Mouse (Mus musculus) forebrain, embryonic 13.5 days (tissue): Measurements from ENCODE around the gene Pacsin1. TPM values are rescaled to one million over a fixed set of nuclear protein-coding genes. Genes with fewer than 3 reads are reported as not detected.

ENCODE experiments used
- ATAC-seq: fragments of 200-750 bp; cut with Nextera tagmentation; 2 replicates; pipeline ENCODE4 v1.8.0; 2017
- H3K27ac ChIP-seq: fragments of 300-500 bp; sonication (generic); 2 replicates; pipeline ENCODE4 v1.5.1; 2015; ENCODE audit warnings: inconsistent platforms, mild to moderate bottlenecking, moderate library complexity
- H3K27me3 ChIP-seq: fragments of 300-500 bp; sonication (generic); 2 replicates; pipeline ENCODE4 v1.6.1; 2015; ENCODE audit warnings: mild to moderate bottlenecking, inconsistent platforms
- H3K36me3 ChIP-seq: fragments of 300-500 bp; sonication (generic); 2 replicates; pipeline ENCODE4 v1.6.1; 2015; ENCODE audit warnings: mild to moderate bottlenecking, inconsistent platforms; ENCODE audit not compliant: poor library complexity, severe bottlenecking
- H3K4me1 ChIP-seq: fragments of 300-500 bp; sonication (generic); 2 replicates; pipeline ENCODE4 v1.6.1; 2015; ENCODE audit warnings: inconsistent platforms
- H3K4me2 ChIP-seq: fragments of 300-500 bp; sonication (generic); 2 replicates; pipeline ENCODE4 v1.6.1; 2015; ENCODE audit warnings: inconsistent platforms, mild to moderate bottlenecking, moderate library complexity
- H3K4me3 ChIP-seq: fragments of 300-500 bp; sonication (generic); 2 replicates; pipeline ENCODE4 v1.5.1; 2015; ENCODE audit warnings: mild to moderate bottlenecking, inconsistent platforms
- H3K9ac ChIP-seq: fragments of 300-500 bp; sonication (generic); 2 replicates; pipeline ENCODE4 v1.6.1; 2015; ENCODE audit warnings: mild to moderate bottlenecking, inconsistent platforms
- H3K9me3 ChIP-seq: fragments of 300-500 bp; sonication (generic); replicated peaks from 2 replicates; pipeline ENCODE4 v1.6.1; 2016; ENCODE audit warnings: inconsistent platforms
- WGBS: fragments of 180-500 bp; shearing (Covaris S2); methylation state at CpG from one replicate; pipeline ENCODE4 v1.1.7; 2015; 5-methylcytosine and 5-hydroxymethylcytosine counted together
- polyA plus RNA-seq: library from polyadenylated mRNA; unstranded; fragments of >200 nt; fragmentation: Nextera tagmentation; extraction: Ambion mirVana; gene quantifications from 2 replicates; pipeline ENCODE4 v1.2.1, GENCODE M21; 2015

Pacsin1 gene
- polyA plus RNA-seq, 1 experiment from 2014 or later = 14.8 TPM

GRCm38 (mm10) chr17:27719663-27720062 is 64.4 kb downstream of the Pacsin1 start:
- 75% methylated on average over 14 of the region's 14 CpGs for WGBS
- H3K36me3 ChIP-seq = no peaks in the 10 kb centered on the region

GRCm38 (mm10) chr17:27720326-27720725 is 65.0 kb downstream of the Pacsin1 start:
- peaks cover 11% of the 10 kb centered on the region for H3K27me3 ChIP-seq
- H3K9me3 ChIP-seq = no peaks in the 10 kb centered on the region
- H3K36me3 ChIP-seq = no peaks in the 10 kb centered on the region
- no peak overlapping the region for H3K27ac ChIP-seq
- peaks cover 26% of the 10 kb centered on the region for H3K4me1 ChIP-seq
- WGBS = 20% methylated on average over 9 of the region's 9 CpGs
- H3K9ac ChIP-seq = no peak overlapping the region
- ATAC-seq = no peak
- no peak overlapping the region for H3K4me3 ChIP-seq
- no peak overlapping the region for H3K4me2 ChIP-seq

More at GRCm38 (mm10) chr17:27719663-27720062, 64.4 kb downstream of the Pacsin1 start:
- no peak for ATAC-seq
- Histone ChIP-seq H3K4me2 (no peak overlapping the region), H3K27ac (no peak overlapping the region), H3K27me3 (peaks cover 11% of the 10 kb centered on the region), H3K9ac (no peak overlapping the region), H3K4me3 (no peak overlapping the region), H3K9me3 (no peaks in the 10 kb centered on the region), H3K4me1 (peaks cover 19% of the 10 kb centered on the region)

- Histone ChIP-seq H3K9me3 (no peaks in the 10 kb centered on the region), H3K27me3 (peaks cover 11% of the 10 kb centered on the region), H3K4me1 (peaks cover 32% of the 10 kb centered on the region), H3K4me3 (no peak overlapping the region), H3K4me2 (no peak overlapping the region), H3K36me3 (no peaks in the 10 kb centered on the region), H3K27ac (no peak overlapping the region), H3K9ac (no peak overlapping the region)
- no peak for ATAC-seq
- WGBS = 69% methylated on average over 9 of the region's 9 CpGs
Measured at GRCm38 (mm10) chr17:27721125-27721664, 65.9 kb downstream of the Pacsin1 start.

GRCm38 (mm10) chr17:27724327-27724726 is 69.0 kb downstream of the Pacsin1 start:
- no peak for ATAC-seq
- Histone ChIP-seq H3K4me2 (no peak overlapping the region), H3K4me1 (peaks cover 17% of the 10 kb centered on the region), H3K4me3 (no peak overlapping the region), H3K9me3 (no peaks in the 10 kb centered on the region), H3K27ac (no peak overlapping the region), H3K9ac (no peak overlapping the region), H3K27me3 (no peaks in the 10 kb centered on the region), H3K36me3 (no peaks in the 10 kb centered on the region)
- 31% methylated on average over 3 of the region's 3 CpGs for WGBS

GRCm38 (mm10) chr17:27725011-27725410 is 69.7 kb downstream of the Pacsin1 start:
- 0 out of 2 replicates have a peak overlapping the region, but pooled peaks have one; percentile 27 for H3K4me2 ChIP-seq
- H3K4me1 ChIP-seq = peaks cover 17% of the 10 kb centered on the region
- H3K9ac ChIP-seq = no peak overlapping the region
- H3K27ac ChIP-seq = no peak overlapping the region
- no peaks in the 10 kb centered on the region for H3K36me3 ChIP-seq
- 23% methylated on average over 10 of the region's 10 CpGs for WGBS
- H3K9me3 ChIP-seq = no peaks in the 10 kb centered on the region
- no peaks in the 10 kb centered on the region for H3K27me3 ChIP-seq
- H3K4me3 ChIP-seq = no peak overlapping the region
- ATAC-seq = no peak

- Histone ChIP-seq H3K4me1 (peaks cover 14% of the 10 kb centered on the region), H3K9me3 (no peaks in the 10 kb centered on the region; the same call in 1 of the 2 replicates), H3K4me2 (peak overlapping the region; percentile 27; the same call in 1 of the 2 replicates), H3K27me3 (no peaks in the 10 kb centered on the region), H3K27ac (no peak overlapping the region), H3K9ac (peak overlapping the region; percentile 23; the same call in 1 of the 2 replicates), H3K36me3 (no peaks in the 10 kb centered on the region), H3K4me3 (no peak overlapping the region)
- WGBS = 14% methylated on average over 10 of the region's 10 CpGs
- ATAC-seq = no peak
Measured at GRCm38 (mm10) chr17:27725412-27725811, 70.1 kb downstream of the Pacsin1 start.

- H3K27me3 ChIP-seq = no peaks in the 10 kb centered on the region
- no peak overlapping the region for H3K9ac ChIP-seq
- no peak overlapping the region for H3K4me2 ChIP-seq
- no peaks in the 10 kb centered on the region for H3K36me3 ChIP-seq
- no peak overlapping the region for H3K27ac ChIP-seq
- H3K9me3 ChIP-seq = no peaks in the 10 kb centered on the region; the same call in 1 of the 2 replicates
- WGBS = 62% methylated on average over 7 of the region's 7 CpGs
- no peak for ATAC-seq
- peaks cover 14% of the 10 kb centered on the region for H3K4me1 ChIP-seq
- no peak overlapping the region for H3K4me3 ChIP-seq
Measured at GRCm38 (mm10) chr17:27726527-27726926, 71.2 kb downstream of the Pacsin1 start.

GRCm38 (mm10) chr17:27728770-27729169 is 73.5 kb downstream of the Pacsin1 start, which contains the start of gene Spdef:
TSS of gene Spdef (minus strand) at chr17:27728955.
- H3K9me3 ChIP-seq = no peaks in the 10 kb centered on the region; the same call in 1 of the 2 replicates
- no peaks in the 10 kb centered on the region for H3K36me3 ChIP-seq
- H3K27me3 ChIP-seq = no peaks in the 10 kb centered on the region
- peak within 1 kb of the TSS; percentile 9; the same call in 1 of the 2 replicates for H3K9ac ChIP-seq
- WGBS = 80% methylated on average over 10 of the region's 10 CpGs
- peaks cover 14% of the 10 kb centered on the region for H3K4me1 ChIP-seq
- no peak within 1 kb of the TSS for H3K4me3 ChIP-seq
- H3K27ac ChIP-seq = no peak within 1 kb of the TSS
- no peak for ATAC-seq
- no peak within 1 kb of the TSS for H3K4me2 ChIP-seq

GRCm38 (mm10) chr17:27732152-27732551 is 76.8 kb downstream of the Pacsin1 start:
- no peaks in the 10 kb centered on the region; the same call in 1 of the 2 replicates for H3K9me3 ChIP-seq
- H3K4me2 ChIP-seq = no peak overlapping the region
- no peaks in the 10 kb centered on the region for H3K36me3 ChIP-seq
- H3K27me3 ChIP-seq = no peaks in the 10 kb centered on the region
- 78% methylated on average over 5 of the region's 5 CpGs for WGBS
- no peak overlapping the region for H3K4me3 ChIP-seq
- ATAC-seq = no peak
- H3K9ac ChIP-seq = no peak overlapping the region
- H3K4me1 ChIP-seq = peaks cover 5% of the 10 kb centered on the region; the same call in 1 of the 2 replicates
- H3K27ac ChIP-seq = no peak overlapping the region

- no peak overlapping the region for H3K4me2 ChIP-seq
- no peak overlapping the region for H3K27ac ChIP-seq
- 83% methylated on average over 3 of the region's 3 CpGs for WGBS
- H3K9me3 ChIP-seq = no peaks in the 10 kb centered on the region; the same call in 1 of the 2 replicates
- peaks cover 5% of the 10 kb centered on the region; the same call in 1 of the 2 replicates for H3K4me1 ChIP-seq
- H3K9ac ChIP-seq = no peak overlapping the region
- ATAC-seq = no peak
- H3K27me3 ChIP-seq = no peaks in the 10 kb centered on the region
- no peak overlapping the region for H3K4me3 ChIP-seq
- H3K36me3 ChIP-seq = no peaks in the 10 kb centered on the region
Measured at GRCm38 (mm10) chr17:27732694-27733093, 77.4 kb downstream of the Pacsin1 start.

- no peak overlapping the region for H3K27ac ChIP-seq
- H3K4me1 ChIP-seq = peaks cover 5% of the 10 kb centered on the region; the same call in 1 of the 2 replicates
- no peak overlapping the region for H3K4me2 ChIP-seq
- no peak for ATAC-seq
- WGBS = 20% methylated on average over 11 of the region's 13 CpGs
- no peak overlapping the region for H3K4me3 ChIP-seq
- H3K27me3 ChIP-seq = no peaks in the 10 kb centered on the region
- H3K36me3 ChIP-seq = no peaks in the 10 kb centered on the region
- no peaks in the 10 kb centered on the region; the same call in 1 of the 2 replicates for H3K9me3 ChIP-seq
- peak overlapping the region; percentile 16; the same call in 1 of the 2 replicates for H3K9ac ChIP-seq
Measured at GRCm38 (mm10) chr17:27734344-27735073, 79.2 kb downstream of the Pacsin1 start.

GRCm38 (mm10) chr17:27740961-27741360 is 85.7 kb downstream of the Pacsin1 start:
- Histone ChIP-seq H3K27me3 (no peaks in the 10 kb centered on the region), H3K36me3 (no peaks in the 10 kb centered on the region), H3K9ac (no peak overlapping the region), H3K9me3 (no peaks in the 10 kb centered on the region), H3K4me1 (no peaks in the 10 kb centered on the region), H3K4me2 (no peak overlapping the region), H3K4me3 (no peak overlapping the region), H3K27ac (no peak overlapping the region)
- no peak for ATAC-seq
- WGBS = 98% methylated on average over 6 of the region's 6 CpGs
